Mouse (Mus musculus): ENCODE measurements around the gene Gm42906. TPM values are rescaled to one million over a fixed set of nuclear protein-coding genes. Genes with fewer than 3 reads are reported as not detected.
A peak's percentile ranks its signal among the peaks of the same experiment; 100 is the strongest.

Gene Gm42906
- polyA plus RNA-seq, 1 experiment from 2014 or later: not detected

GRCm38 (mm10) chr5:151333686-151334085 lies 94.3 kb downstream of the Gm42906 start:
- Histone ChIP-seq H3K4me3 (no peak overlapping the region), H3K36me3 (no peaks in the 10 kb centered on the region), H3K27ac (replicated peaks) (no peak overlapping the region), H3K9me3 (replicated peaks) (no peaks in the 10 kb centered on the region), H3K4me1 (no peaks in the 10 kb centered on the region), H3K27me3 (ENCODE audit: low read depth, poor library complexity, severe bottlenecking) (no peaks in the 10 kb centered on the region)
- DNase-seq (ENCODE audit: low spot score): no peak

GRCm38 (mm10) chr5:151333191-151333594 lies 94.8 kb downstream of the Gm42906 start:
- Histone ChIP-seq H3K27me3 (ENCODE audit: low read depth, poor library complexity, severe bottlenecking) (no peaks in the 10 kb centered on the region), H3K9me3 (replicated peaks) (no peaks in the 10 kb centered on the region), H3K4me3 (no peak overlapping the region), H3K27ac (replicated peaks) (no peak overlapping the region), H3K36me3 (no peaks in the 10 kb centered on the region), H3K4me1 (no peaks in the 10 kb centered on the region)
- DNase-seq (ENCODE audit: low spot score): no peak

- Histone ChIP-seq H3K36me3 (no peaks in the 10 kb centered on the region), H3K27me3 (ENCODE audit: low read depth, poor library complexity, severe bottlenecking) (no peaks in the 10 kb centered on the region), H3K27ac (replicated peaks) (no peak overlapping the region), H3K4me3 (no peak overlapping the region), H3K4me1 (no peaks in the 10 kb centered on the region), H3K9me3 (replicated peaks) (no peaks in the 10 kb centered on the region)
- 84% methylated on average over 10 of the region's 10 CpGs for WGBS
- no peak for DNase-seq (ENCODE audit: low spot score)
Measured at GRCm38 (mm10) chr5:151315804-151316597, 112.0 kb downstream of the Gm42906 start.

- Histone ChIP-seq H3K27me3 (ENCODE audit: low read depth, poor library complexity, severe bottlenecking) (no peaks in the 10 kb centered on the region), H3K4me1 (no peaks in the 10 kb centered on the region), H3K27ac (replicated peaks) (no peak overlapping the region), H3K36me3 (no peaks in the 10 kb centered on the region), H3K4me3 (no peak overlapping the region), H3K9me3 (replicated peaks) (peaks cover 5% of the 10 kb centered on the region; the same call in 1 of the 2 replicates)
- no peak for DNase-seq (ENCODE audit: low spot score)
- 85% methylated on average over 2 of the region's 2 CpGs for WGBS
Measured at GRCm38 (mm10) chr5:151300286-151300685, 127.7 kb downstream of the Gm42906 start.

- H3K4me1 ChIP-seq: no peaks in the 10 kb centered on the region
Measured at GRCm38 (mm10) chr5:151299576-151299975, 128.4 kb downstream of the Gm42906 start.

GRCm38 (mm10) chr5:151298371-151298770 lies 129.6 kb downstream of the Gm42906 start:
- H3K4me1 ChIP-seq: no peaks in the 10 kb centered on the region
- no peak overlapping the region for H3K27ac ChIP-seq (replicated peaks)
- no peak overlapping the region for H3K4me3 ChIP-seq
- no peaks in the 10 kb centered on the region for H3K36me3 ChIP-seq
- H3K9me3 ChIP-seq (replicated peaks): peaks cover 5% of the 10 kb centered on the region; the same call in 1 of the 2 replicates
- DNase-seq (ENCODE audit: low spot score): no peak
- 82% methylated on average over 4 of the region's 4 CpGs for WGBS
- no peaks in the 10 kb centered on the region for H3K27me3 ChIP-seq (ENCODE audit: low read depth, poor library complexity, severe bottlenecking)

More at GRCm38 (mm10) chr5:151299576-151299975, 128.4 kb downstream of the Gm42906 start:
- 95% methylated on average over 7 of the region's 7 CpGs for WGBS
- no peaks in the 10 kb centered on the region for H3K36me3 ChIP-seq
- H3K9me3 ChIP-seq (replicated peaks): peaks cover 5% of the 10 kb centered on the region; the same call in 1 of the 2 replicates
- DNase-seq (ENCODE audit: low spot score): no peak
- H3K27me3 ChIP-seq (ENCODE audit: low read depth, poor library complexity, severe bottlenecking): no peaks in the 10 kb centered on the region
- H3K4me3 ChIP-seq: no peak overlapping the region
- H3K27ac ChIP-seq (replicated peaks): no peak overlapping the region

- Histone ChIP-seq H3K4me1 (no peaks in the 10 kb centered on the region), H3K9me3 (replicated peaks) (peaks cover 5% of the 10 kb centered on the region; the same call in 1 of the 2 replicates), H3K4me3 (no peak overlapping the region), H3K27me3 (ENCODE audit: low read depth, poor library complexity, severe bottlenecking) (no peaks in the 10 kb centered on the region), H3K27ac (replicated peaks) (no peak overlapping the region), H3K36me3 (no peaks in the 10 kb centered on the region)
- DNase-seq (ENCODE audit: low spot score): no peak
- 86% methylated on average over 4 of the region's 4 CpGs for WGBS
Measured at GRCm38 (mm10) chr5:151296244-151296643, 131.7 kb downstream of the Gm42906 start.

GRCm38 (mm10) chr5:151293591-151293990 lies 134.4 kb downstream of the Gm42906 start:
- Histone ChIP-seq H3K4me1 (no peaks in the 10 kb centered on the region), H3K27me3 (ENCODE audit: low read depth, poor library complexity, severe bottlenecking) (no peaks in the 10 kb centered on the region), H3K27ac (replicated peaks) (no peak overlapping the region), H3K36me3 (no peaks in the 10 kb centered on the region), H3K4me3 (no peak overlapping the region), H3K9me3 (replicated peaks) (no peaks in the 10 kb centered on the region)
- DNase-seq (ENCODE audit: low spot score): no peak
- WGBS: 87% methylated on average over 4 of the region's 4 CpGs

- Histone ChIP-seq H3K27me3 (ENCODE audit: low read depth, poor library complexity, severe bottlenecking) (no peaks in the 10 kb centered on the region), H3K36me3 (no peaks in the 10 kb centered on the region), H3K27ac (replicated peaks) (no peak overlapping the region), H3K4me1 (no peaks in the 10 kb centered on the region), H3K9me3 (replicated peaks) (no peaks in the 10 kb centered on the region), H3K4me3 (no peak overlapping the region)
- DNase-seq (ENCODE audit: low spot score): peak; percentile 35
- WGBS: 10% methylated on average over 1 of the region's 1 CpGs
Measured at GRCm38 (mm10) chr5:151292310-151292709, 135.7 kb downstream of the Gm42906 start.

GRCm38 (mm10) chr5:151286331-151286730 lies 141.6 kb downstream of the Gm42906 start:
- Histone ChIP-seq H3K27me3 (ENCODE audit: low read depth, poor library complexity, severe bottlenecking) (no peaks in the 10 kb centered on the region), H3K36me3 (no peaks in the 10 kb centered on the region), H3K4me1 (no peaks in the 10 kb centered on the region), H3K4me3 (no peak overlapping the region), H3K9me3 (replicated peaks) (no peaks in the 10 kb centered on the region), H3K27ac (replicated peaks) (no peak overlapping the region)
- no peak for DNase-seq (ENCODE audit: low spot score)
- 93% methylated on average over 1 of the region's 1 CpGs for WGBS

- no peaks in the 10 kb centered on the region for H3K27me3 ChIP-seq (ENCODE audit: low read depth, poor library complexity, severe bottlenecking)
Measured at GRCm38 (mm10) chr5:151279531-151279930, 148.4 kb downstream of the Gm42906 start.

GRCm38 (mm10) chr5:151277927-151278326 lies 150.0 kb downstream of the Gm42906 start:
- no peak for DNase-seq (ENCODE audit: low spot score)
- no peaks in the 10 kb centered on the region for H3K27me3 ChIP-seq (ENCODE audit: low read depth, poor library complexity, severe bottlenecking)
- H3K9me3 ChIP-seq (replicated peaks): no peaks in the 10 kb centered on the region
- no peak overlapping the region for H3K27ac ChIP-seq (replicated peaks)
- WGBS: 91% methylated on average over 6 of the region's 6 CpGs
- H3K4me1 ChIP-seq: no peaks in the 10 kb centered on the region
- no peak overlapping the region for H3K4me3 ChIP-seq
- no peaks in the 10 kb centered on the region for H3K36me3 ChIP-seq

More at GRCm38 (mm10) chr5:151279531-151279930, 148.4 kb downstream of the Gm42906 start:
- H3K9me3 ChIP-seq (replicated peaks): no peaks in the 10 kb centered on the region
- no peak overlapping the region for H3K27ac ChIP-seq (replicated peaks)
- H3K4me1 ChIP-seq: no peaks in the 10 kb centered on the region
- 91% methylated on average over 7 of the region's 7 CpGs for WGBS
- H3K4me3 ChIP-seq: no peak overlapping the region
- H3K36me3 ChIP-seq: no peaks in the 10 kb centered on the region
- DNase-seq (ENCODE audit: low spot score): no peak

- 87% methylated on average over 2 of the region's 2 CpGs for WGBS
- no peaks in the 10 kb centered on the region for H3K4me1 ChIP-seq
- no peaks in the 10 kb centered on the region for H3K27me3 ChIP-seq (ENCODE audit: low read depth, poor library complexity, severe bottlenecking)
- H3K9me3 ChIP-seq (replicated peaks): no peaks in the 10 kb centered on the region
- H3K27ac ChIP-seq (replicated peaks): no peak overlapping the region
- DNase-seq (ENCODE audit: low spot score): no peak
- no peak overlapping the region for H3K4me3 ChIP-seq
- H3K36me3 ChIP-seq: no peaks in the 10 kb centered on the region
Measured at GRCm38 (mm10) chr5:151275986-151276385, 152.0 kb downstream of the Gm42906 start.
